Mouse (Mus musculus): ENCODE measurements around the gene Slc6a6. TPM values are rescaled to one million over a fixed set of nuclear protein-coding genes. Genes with fewer than 3 reads are reported as not detected.

The Slc6a6 gene
- total and polyA plus RNA-seq, 2 experiments from 2014 or later, result 101 to 139 TPM

GRCm38 (mm10) chr6:91698831-91699230 lies 15.0 kb downstream of the Slc6a6 start:
- 53% methylated on average over 1 of the region's 1 CpGs for WGBS
- no peak overlapping the region for H3K4me3 ChIP-seq (ENCODE audit: low read depth, low read length)

GRCm38 (mm10) chr6:91699482-91700200 lies 15.8 kb downstream of the Slc6a6 start:
- H3K27me3 ChIP-seq (ENCODE audit: insufficient read depth, low read length), result no peaks in the 10 kb centered on the region
- WGBS, result 86% methylated on average over 4 of the region's 4 CpGs
- H3K4me2 ChIP-seq (ENCODE audit: low read depth), result no peak overlapping the region
- no peak for TF ChIP-seq CTCF (IDR thresholded peaks at IDR 0.05; ENCODE audit: low read depth)
- peaks cover 48% of the 10 kb centered on the region for H3K36me3 ChIP-seq (ENCODE audit: insufficient read depth)
- H3K4me1 ChIP-seq (ENCODE audit: insufficient read depth), result peaks cover 4% of the 10 kb centered on the region; the same call in 1 of the 2 replicates
- no peak overlapping the region for H3K9ac ChIP-seq
- no peak overlapping the region for H3K4me3 ChIP-seq (ENCODE audit: low read depth, low read length)
- H3K9me3 ChIP-seq (ENCODE audit: low read length), result no peaks in the 10 kb centered on the region
- ATAC-seq, result no peak
- no peak for DNase-seq
- no peak overlapping the region for H3K27ac ChIP-seq (ENCODE audit: low read depth, low read length)

More at GRCm38 (mm10) chr6:91698831-91699230, 15.0 kb downstream of the Slc6a6 start:
- H3K9ac ChIP-seq, result no peak overlapping the region
- H3K36me3 ChIP-seq (ENCODE audit: insufficient read depth), result peaks cover 43% of the 10 kb centered on the region
- no peak for DNase-seq
- peaks cover 4% of the 10 kb centered on the region; the same call in 1 of the 2 replicates for H3K4me1 ChIP-seq (ENCODE audit: insufficient read depth)
- H3K27ac ChIP-seq (ENCODE audit: low read depth, low read length), result no peak overlapping the region
- H3K27me3 ChIP-seq (ENCODE audit: insufficient read depth, low read length), result no peaks in the 10 kb centered on the region
- no peak overlapping the region for H3K4me2 ChIP-seq (ENCODE audit: low read depth)
- H3K9me3 ChIP-seq (ENCODE audit: low read length), result no peaks in the 10 kb centered on the region
- TF ChIP-seq CTCF (IDR thresholded peaks at IDR 0.05; ENCODE audit: low read depth), result no peak
- no peak for ATAC-seq

- Histone ChIP-seq H3K27me3 (ENCODE audit: insufficient read depth, low read length) (no peaks in the 10 kb centered on the region), H3K27ac (ENCODE audit: low read depth, low read length) (no peak overlapping the region), H3K9ac (no peak overlapping the region), H3K4me1 (ENCODE audit: insufficient read depth) (peaks cover 4% of the 10 kb centered on the region; the same call in 1 of the 2 replicates), H3K4me3 (ENCODE audit: low read depth, low read length) (no peak overlapping the region), H3K9me3 (ENCODE audit: low read length) (no peaks in the 10 kb centered on the region), H3K36me3 (ENCODE audit: insufficient read depth) (peaks cover 55% of the 10 kb centered on the region), H3K4me2 (ENCODE audit: low read depth) (no peak overlapping the region)
- 83% methylated on average over 11 of the region's 11 CpGs for WGBS
- ATAC-seq (no peak), DNase-seq (no peak)
- no peak for TF ChIP-seq CTCF (IDR thresholded peaks at IDR 0.05; ENCODE audit: low read depth)
Observed at GRCm38 (mm10) chr6:91700823-91701621, 17.2 kb downstream of the Slc6a6 start.

GRCm38 (mm10) chr6:91703459-91703858 lies 19.6 kb downstream of the Slc6a6 start:
- Histone ChIP-seq H3K27ac (ENCODE audit: low read depth, low read length) (no peak overlapping the region), H3K4me3 (ENCODE audit: low read depth, low read length) (no peak overlapping the region), H3K4me1 (ENCODE audit: insufficient read depth) (peaks cover 5% of the 10 kb centered on the region; the same call in 1 of the 2 replicates), H3K27me3 (ENCODE audit: insufficient read depth, low read length) (no peaks in the 10 kb centered on the region), H3K9ac (no peak overlapping the region), H3K36me3 (ENCODE audit: insufficient read depth) (peaks cover 55% of the 10 kb centered on the region), H3K9me3 (ENCODE audit: low read length) (no peaks in the 10 kb centered on the region), H3K4me2 (ENCODE audit: low read depth) (no peak overlapping the region)
- 97% methylated on average over 2 of the region's 2 CpGs for WGBS
- ATAC-seq (no peak), DNase-seq (no peak)
- no peak for TF ChIP-seq CTCF (IDR thresholded peaks at IDR 0.05; ENCODE audit: low read depth)

GRCm38 (mm10) chr6:91704446-91704845 lies 20.6 kb downstream of the Slc6a6 start:
- Histone ChIP-seq H3K27me3 (ENCODE audit: insufficient read depth, low read length) (no peaks in the 10 kb centered on the region), H3K36me3 (ENCODE audit: insufficient read depth) (peaks cover 50% of the 10 kb centered on the region), H3K4me3 (ENCODE audit: low read depth, low read length) (no peak overlapping the region), H3K9me3 (ENCODE audit: low read length) (no peaks in the 10 kb centered on the region), H3K27ac (ENCODE audit: low read depth, low read length) (no peak overlapping the region), H3K4me2 (ENCODE audit: low read depth) (no peak overlapping the region), H3K9ac (no peak overlapping the region), H3K4me1 (ENCODE audit: insufficient read depth) (peaks cover 5% of the 10 kb centered on the region; the same call in 1 of the 2 replicates)
- no peak for DNase-seq
- 93% methylated on average over 1 of the region's 1 CpGs for WGBS
- TF ChIP-seq CTCF (IDR thresholded peaks at IDR 0.05; ENCODE audit: low read depth), result no peak
- ATAC-seq, result no peak

- Histone ChIP-seq H3K4me2 (ENCODE audit: low read depth) (no peak overlapping the region), H3K27me3 (ENCODE audit: insufficient read depth, low read length) (no peaks in the 10 kb centered on the region), H3K36me3 (ENCODE audit: insufficient read depth) (peaks cover 40% of the 10 kb centered on the region), H3K9ac (no peak overlapping the region), H3K4me3 (ENCODE audit: low read depth, low read length) (no peak overlapping the region), H3K9me3 (ENCODE audit: low read length) (no peaks in the 10 kb centered on the region), H3K4me1 (ENCODE audit: insufficient read depth) (peaks cover 5% of the 10 kb centered on the region; the same call in 1 of the 2 replicates), H3K27ac (ENCODE audit: low read depth, low read length) (no peak overlapping the region)
- WGBS, result 78% methylated on average over 4 of the region's 4 CpGs
- ATAC-seq, result no peak
- DNase-seq, result no peak
- no peak for TF ChIP-seq CTCF (IDR thresholded peaks at IDR 0.05; ENCODE audit: low read depth)
Observed at GRCm38 (mm10) chr6:91705651-91706050, 21.8 kb downstream of the Slc6a6 start.
